Mouse (Mus musculus) embryonic facial prominence, embryonic 12.5 days (tissue): Measurements from ENCODE around the gene Taar7d. TPM values are rescaled to one million over a fixed set of nuclear protein-coding genes. Genes with fewer than 3 reads are reported as not detected.
"Not testable (repeated sequence)": the region's sequence is repeated elsewhere in the genome, so short reads cannot be mapped to it uniquely, and the experiment has no call there.

Experiments
- ATAC-seq: fragments of 200-750 bp; cut with Nextera tagmentation; 2 replicates; pipeline ENCODE4 v1.8.0; 2017; ENCODE audit not compliant: insufficient number of reproducible peaks, insufficient read depth, low FRiP score, low TSS enrichment
- H3K27ac ChIP-seq: fragments of 300-500 bp; sonication (generic); 2 replicates; pipeline ENCODE4 v1.5.1; 2016; ENCODE audit warnings: mild to moderate bottlenecking
- H3K27me3 ChIP-seq: fragments of 300-500 bp; sonication (generic); 2 replicates; pipeline ENCODE4 v1.6.1; 2016; ENCODE audit warnings: mild to moderate bottlenecking, moderate library complexity
- H3K36me3 ChIP-seq: fragments of 300-500 bp; sonication (generic); 2 replicates; pipeline ENCODE4 v1.6.1; 2016; ENCODE audit warnings: mild to moderate bottlenecking
- H3K4me1 ChIP-seq: fragments of 300-500 bp; sonication (generic); 2 replicates; pipeline ENCODE4 v1.6.1; 2016
- H3K4me2 ChIP-seq: fragments of 300-500 bp; sonication (generic); replicated peaks from 2 replicates; pipeline ENCODE4 v1.6.1; 2016; ENCODE audit warnings: mild to moderate bottlenecking, moderate library complexity
- H3K4me3 ChIP-seq: fragments of 300-500 bp; sonication (generic); 2 replicates; pipeline ENCODE4 v1.5.1; 2016; ENCODE audit warnings: mild to moderate bottlenecking
- H3K9ac ChIP-seq: fragments of 300-500 bp; sonication (generic); 2 replicates; pipeline ENCODE4 v1.6.1; 2016; ENCODE audit warnings: mild to moderate bottlenecking, moderate library complexity
- H3K9me3 ChIP-seq: fragments of 300-500 bp; sonication (generic); 2 replicates; pipeline ENCODE4 v1.6.1; 2016; ENCODE audit warnings: mild to moderate bottlenecking, moderate library complexity
- WGBS: fragments of 180-500 bp; shearing (Covaris S2); methylation state at CpG from one replicate; pipeline ENCODE4 v1.1.7; 2016; 5-methylcytosine and 5-hydroxymethylcytosine counted together
- polyA plus RNA-seq: library from polyadenylated mRNA; unstranded; fragments of >200 nt; fragmentation: Nextera tagmentation; extraction: Ambion mirVana; gene quantifications from 2 replicates; pipeline ENCODE4 v1.2.1, GENCODE M21; 2016

Taar7d gene
- polyA plus RNA-seq, 1 experiment from 2014 or later = not detected

DNA sequence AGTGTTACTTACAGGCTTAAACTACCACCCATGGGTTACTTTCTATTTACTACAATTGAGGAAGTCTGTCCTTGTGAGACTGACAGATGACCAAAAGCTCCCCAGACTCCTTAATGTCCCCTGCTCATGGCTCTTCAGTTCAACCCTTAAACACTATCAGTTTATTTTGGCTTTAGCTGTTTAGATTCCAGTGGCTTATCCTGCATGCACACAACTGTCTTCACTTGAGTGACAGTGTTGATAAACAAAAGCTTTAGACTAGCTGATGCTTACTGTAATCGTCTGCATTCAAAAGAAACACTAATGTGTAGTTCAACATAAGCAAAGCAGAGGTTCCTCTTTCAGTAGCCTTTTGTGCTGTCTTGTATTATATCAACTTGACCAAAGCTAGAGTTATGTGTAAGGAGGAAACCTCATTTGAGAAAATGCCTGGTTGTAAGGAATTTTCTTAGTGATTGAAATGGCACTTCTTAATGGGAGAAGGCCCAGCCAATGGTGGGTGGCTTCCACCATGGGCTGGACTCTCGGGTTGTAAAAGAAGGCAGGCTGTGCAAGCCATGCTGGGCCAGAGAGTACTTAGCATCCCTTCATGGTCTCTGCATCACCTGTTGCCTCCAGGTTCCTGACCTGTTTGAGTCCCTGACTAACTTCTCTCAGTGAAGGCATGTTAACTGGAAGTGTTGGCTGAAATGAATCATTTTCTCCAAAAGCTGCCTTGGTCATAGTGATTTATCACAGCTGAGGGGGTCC, 13.3 kb downstream of the Taar7d start:
- ATAC-seq = no peak

DNA sequence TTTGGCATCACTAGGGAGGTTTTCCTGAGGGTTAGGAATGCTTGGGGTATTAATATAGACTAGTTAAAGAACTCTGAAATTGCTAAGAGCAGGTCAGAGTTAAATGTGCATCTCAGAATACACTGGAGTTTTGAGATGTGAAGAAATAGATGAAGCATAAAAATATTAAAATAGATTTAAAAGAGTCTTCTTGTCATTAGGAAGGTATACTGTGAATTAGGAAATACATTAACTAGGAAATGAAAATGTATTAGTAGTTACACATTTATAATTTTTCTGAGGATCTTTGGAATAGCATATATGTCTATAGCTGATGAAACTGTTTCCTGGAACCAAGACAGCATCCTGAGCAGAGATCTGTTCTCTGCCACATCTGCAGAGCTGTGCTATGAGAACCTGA, 22.2 kb downstream of the Taar7d start, which contains the start of gene Taar7f:
Taar7f (plus strand) TSS at position 301 of the 400 bp plus-strand sequence.
- no peaks in the 10 kb centered on the region for H3K36me3 ChIP-seq
- no peaks in the 10 kb centered on the region for H3K9me3 ChIP-seq
- ATAC-seq = no peak
- H3K9ac ChIP-seq = no peak within 1 kb of the TSS
- H3K27me3 ChIP-seq = no peaks in the 10 kb centered on the region
- H3K4me1 ChIP-seq = no peaks in the 10 kb centered on the region
- no peak within 1 kb of the TSS for H3K27ac ChIP-seq
- no peak within 1 kb of the TSS for H3K4me2 ChIP-seq
- no peak within 1 kb of the TSS for H3K4me3 ChIP-seq

More for the DNA sequence above, 13.3 kb downstream of the Taar7d start:
- H3K27ac ChIP-seq = no peak overlapping the region
- no peaks in the 10 kb centered on the region for H3K9me3 ChIP-seq
- no peaks in the 10 kb centered on the region for H3K36me3 ChIP-seq
- no peaks in the 10 kb centered on the region for H3K4me1 ChIP-seq
- no peaks in the 10 kb centered on the region for H3K27me3 ChIP-seq
- no peak overlapping the region for H3K4me2 ChIP-seq
- no peak overlapping the region for H3K4me3 ChIP-seq
- H3K9ac ChIP-seq = no peak overlapping the region
- WGBS = 61% methylated on average over 2 of the region's 2 CpGs

DNA sequence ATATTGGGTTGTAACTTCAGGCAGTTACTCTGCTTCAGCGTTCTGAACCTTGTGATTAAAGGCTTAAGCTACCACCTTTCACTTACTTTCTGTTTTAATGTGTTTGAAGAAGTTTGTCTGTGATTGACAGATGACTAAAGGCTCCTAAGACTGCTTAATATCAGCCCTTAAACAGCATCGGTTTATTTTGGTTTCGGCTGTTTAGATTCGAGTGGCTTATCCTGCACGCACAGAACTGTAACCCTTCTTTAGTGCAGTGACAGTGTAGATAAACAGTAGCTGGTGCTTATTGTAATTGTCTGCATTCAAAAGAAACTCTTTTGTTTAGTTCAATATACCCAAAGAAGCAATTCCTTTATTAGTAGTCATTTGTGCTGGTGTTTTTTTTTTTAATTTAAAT, 25.0 kb downstream of the Taar7d start:
- Histone ChIP-seq H3K9ac (no peak overlapping the region), H3K4me1 (no peaks in the 10 kb centered on the region), H3K4me2 (no peak overlapping the region), H3K9me3 (no peaks in the 10 kb centered on the region), H3K27me3 (no peaks in the 10 kb centered on the region), H3K27ac (no peak overlapping the region), H3K4me3 (no peak overlapping the region), H3K36me3 (no peaks in the 10 kb centered on the region)
- WGBS = 63% methylated on average over 5 of the region's 5 CpGs
- ATAC-seq = no peak

DNA sequence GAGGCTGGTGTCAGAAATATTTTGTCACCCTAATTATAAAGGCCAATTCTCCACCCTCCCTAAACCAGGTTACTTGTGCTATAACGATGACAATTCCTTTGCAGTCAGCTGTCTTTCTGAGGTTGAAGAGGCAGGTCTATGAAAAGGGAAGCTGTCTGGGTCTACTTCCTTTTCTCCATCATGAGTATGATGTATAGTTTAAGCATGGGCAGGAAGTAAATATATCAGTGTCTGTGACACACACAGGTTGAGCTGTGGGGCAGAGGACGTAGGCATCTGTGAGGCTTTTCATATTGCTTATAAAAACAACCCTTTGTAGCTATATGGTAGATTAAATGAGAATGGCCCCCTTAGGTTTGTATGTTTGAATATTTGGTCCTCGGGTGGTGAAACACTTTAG, 32.0 kb downstream of the Taar7d start:
- H3K27ac ChIP-seq = no peak overlapping the region
- no peak for ATAC-seq
- H3K27me3 ChIP-seq = no peaks in the 10 kb centered on the region
- H3K9ac ChIP-seq = no peak overlapping the region
- no peak overlapping the region for H3K4me3 ChIP-seq
- 85% methylated on average over 3 of the region's 3 CpGs for WGBS
- H3K36me3 ChIP-seq = no peaks in the 10 kb centered on the region
- no peak overlapping the region for H3K4me2 ChIP-seq
- no peaks in the 10 kb centered on the region for H3K4me1 ChIP-seq
- H3K9me3 ChIP-seq = no peaks in the 10 kb centered on the region

DNA sequence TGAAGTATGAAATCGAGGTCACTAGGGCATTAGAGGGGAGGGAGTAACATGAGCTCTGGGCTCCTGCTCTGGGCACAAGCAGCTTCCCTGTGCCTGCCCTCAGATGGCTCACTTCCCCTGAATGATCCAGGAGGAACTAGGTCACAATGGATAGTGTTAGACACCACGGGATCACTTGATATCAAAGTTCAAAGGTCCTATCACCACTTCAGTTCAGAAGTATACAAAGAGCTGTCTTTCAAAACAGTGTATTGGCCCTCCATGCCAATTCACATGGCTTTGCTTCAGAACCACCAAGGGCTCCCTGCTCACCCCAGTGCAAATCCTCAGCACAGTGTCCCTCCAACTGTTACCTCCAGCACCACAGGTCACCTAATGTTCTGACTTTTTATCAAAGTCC, 47.7 kb downstream of the Taar7d start:
- H3K4me1 ChIP-seq, H3K9ac ChIP-seq, H3K27ac ChIP-seq, H3K4me3 ChIP-seq, H3K9me3 ChIP-seq, H3K27me3 ChIP-seq, H3K36me3 ChIP-seq, ATAC-seq, H3K4me2 ChIP-seq: not testable (repeated sequence)
- 20% methylated on average over 2 of the region's 2 CpGs for WGBS

DNA sequence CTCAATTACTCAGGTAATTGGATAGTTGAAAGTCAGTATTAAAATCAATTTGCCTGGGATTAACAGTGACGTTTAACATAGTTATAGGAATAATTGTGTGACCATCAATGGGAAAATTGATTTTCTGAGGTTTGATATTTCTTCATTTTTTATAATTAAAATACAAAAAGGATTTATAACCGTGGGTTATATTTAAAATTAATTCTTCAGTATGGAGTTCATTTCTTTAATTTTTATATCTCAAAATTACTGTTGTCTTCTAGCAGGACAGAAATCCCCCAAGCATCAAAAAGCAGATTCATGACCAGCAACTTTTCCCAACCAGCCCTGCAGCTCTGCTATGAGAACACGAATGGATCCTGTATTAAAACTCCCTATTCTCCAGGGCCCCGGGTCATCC, 49.2 kb downstream of the Taar7d start, which contains the start of gene Taar8a:
Taar8a (plus strand) TSS at position 301 of the 400 bp plus-strand sequence.
- not testable (repeated sequence) for H3K27me3 ChIP-seq, H3K9ac ChIP-seq, H3K36me3 ChIP-seq, H3K4me2 ChIP-seq, H3K4me3 ChIP-seq, ATAC-seq, H3K9me3 ChIP-seq, H3K27ac ChIP-seq, H3K4me1 ChIP-seq
- 76% methylated on average over 2 of the region's 4 CpGs for WGBS

Other genes starting within 250 kb of the Taar7d start
- 154 and 172 TPM in 2 replicates for gene Rps12, start 239.9 kb upstream of the Taar7d start, polyA plus RNA-seq
- gene Slc18b1, start 230.2 kb upstream of the Taar7d start, polyA plus RNA-seq = 22.4 and 24.2 TPM in 2 replicates
- gene Vnn3, start 175.8 kb upstream of the Taar7d start, polyA plus RNA-seq = not detected in 2 replicates
- gene Vnn1, start 132.5 kb upstream of the Taar7d start, polyA plus RNA-seq = 1.4 and 1.8 TPM in 2 replicates
- gene Taar1, start 106.9 kb upstream of the Taar7d start, polyA plus RNA-seq = not detected in 2 replicates
- not detected in 2 replicates for gene Taar2, start 88.7 kb upstream of the Taar7d start, polyA plus RNA-seq
- not detected in 2 replicates for gene Taar3, start 77.7 kb upstream of the Taar7d start, polyA plus RNA-seq
- not detected in 2 replicates for gene Taar4, start 66.7 kb upstream of the Taar7d start, polyA plus RNA-seq
- not detected in 2 replicates for gene Taar5, start 56.5 kb upstream of the Taar7d start, polyA plus RNA-seq
- gene Taar6, start 41.6 kb upstream of the Taar7d start, polyA plus RNA-seq = not detected in 2 replicates
- not detected in 2 replicates for gene Taar7a, start 33.7 kb upstream of the Taar7d start, polyA plus RNA-seq
- not detected in 2 replicates for gene Taar7b, start 27.3 kb upstream of the Taar7d start, polyA plus RNA-seq
- gene Taar7e, start 10.4 kb downstream of the Taar7d start, polyA plus RNA-seq = not detected in 2 replicates
- gene Taar7f, start 22.3 kb downstream of the Taar7d start, polyA plus RNA-seq = not detected in 2 replicates
- gene Taar8a, start 49.3 kb downstream of the Taar7d start, polyA plus RNA-seq = not detected in 2 replicates
- gene Taar8b, start 65.1 kb downstream of the Taar7d start, polyA plus RNA-seq = not detected in 2 replicates
- not detected in 2 replicates for gene Taar8c, start 74.7 kb downstream of the Taar7d start, polyA plus RNA-seq
- not detected in 2 replicates for gene Taar9, start 82.3 kb downstream of the Taar7d start, polyA plus RNA-seq
- 71.3 and 74.3 TPM in 2 replicates for gene Stx7, start 122.1 kb downstream of the Taar7d start, polyA plus RNA-seq
- 23.4 and 24.0 TPM in 2 replicates for gene Moxd1, start 196.3 kb downstream of the Taar7d start, polyA plus RNA-seq